Mouse (Mus musculus) megakaryocyte, embryonic 14.5 days (primary cell): ENCODE results near the gene Nolc1. TPM values are rescaled to one million over a fixed set of nuclear protein-coding genes. Genes with fewer than 3 reads are reported as not detected.

Experiments used
- H3K27me3 ChIP-seq: replicated peaks from 2 replicates; pipeline ENCODE3; 2012; ENCODE audit warnings: inconsistent platforms
- H3K36me3 ChIP-seq: replicated peaks from 2 replicates; pipeline ENCODE3; 2012; ENCODE audit warnings: low read length, inconsistent platforms, mixed read lengths
- H3K4me1 ChIP-seq: 2 replicates; pipeline ENCODE4 v1.6.1; 2012; ENCODE audit warnings: inconsistent platforms
- H3K4me3 ChIP-seq: replicated peaks from 2 replicates; pipeline ENCODE3; 2012; ENCODE audit warnings: moderate library complexity, mild to moderate bottlenecking, inconsistent platforms
- H3K9me3 ChIP-seq: 2 replicates; pipeline ENCODE4 v1.6.1; 2012; ENCODE audit warnings: inconsistent platforms
- FLI1 ChIP-seq: IDR thresholded peaks from 2 replicates; pipeline ENCODE4 v1.6.1; 2012; ENCODE audit warnings: low read length, inconsistent platforms, mixed read lengths
- GATA1 ChIP-seq: IDR thresholded peaks from 3 replicates; pipeline ENCODE4 v1.6.1; 2012; ENCODE audit warnings: mixed read lengths, low read length, inconsistent platforms, borderline replicate concordance
- polyA plus RNA-seq: library from polyadenylated mRNA; stranded (reverse); fragments of >175 nt; gene quantifications from 2 replicates; pipeline ENCODE4 v1.2.3, GENCODE M21; 2012; ENCODE audit warnings: low replicate concordance; ENCODE audit not compliant: insufficient read depth

Nolc1 gene
- polyA plus RNA-seq, 1 experiment = 44.5 TPM

DNA sequence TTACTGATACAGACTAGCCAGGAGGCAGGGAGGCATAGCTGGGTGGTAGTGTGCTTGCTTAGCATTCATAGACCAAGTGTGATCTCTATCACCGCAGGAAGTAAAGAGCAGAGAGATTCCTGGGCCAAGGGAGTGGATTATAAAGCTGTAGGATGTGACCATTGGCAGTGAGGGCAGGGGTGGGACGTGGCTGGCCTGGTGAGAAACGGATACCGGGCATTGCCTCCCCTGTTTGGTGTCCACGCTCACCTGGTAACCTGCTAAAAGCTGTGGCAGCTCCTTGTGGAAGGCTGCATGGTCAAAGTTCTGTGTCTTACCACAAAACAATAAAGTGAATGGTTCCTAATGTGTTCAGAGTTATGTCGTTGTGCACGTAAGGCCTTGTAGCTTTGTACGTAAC, 9.5 kb downstream of the Nolc1 start:
- H3K27me3 ChIP-seq = peaks cover 4% of the 10 kb centered on the region
- no peaks in the 10 kb centered on the region for H3K9me3 ChIP-seq
- peaks cover 55% of the 10 kb centered on the region for H3K36me3 ChIP-seq
- H3K4me3 ChIP-seq = no peak overlapping the region
- no peaks in the 10 kb centered on the region for H3K4me1 ChIP-seq
- TF ChIP-seq GATA1 (no peak), FLI1 (no peak)

DNA sequence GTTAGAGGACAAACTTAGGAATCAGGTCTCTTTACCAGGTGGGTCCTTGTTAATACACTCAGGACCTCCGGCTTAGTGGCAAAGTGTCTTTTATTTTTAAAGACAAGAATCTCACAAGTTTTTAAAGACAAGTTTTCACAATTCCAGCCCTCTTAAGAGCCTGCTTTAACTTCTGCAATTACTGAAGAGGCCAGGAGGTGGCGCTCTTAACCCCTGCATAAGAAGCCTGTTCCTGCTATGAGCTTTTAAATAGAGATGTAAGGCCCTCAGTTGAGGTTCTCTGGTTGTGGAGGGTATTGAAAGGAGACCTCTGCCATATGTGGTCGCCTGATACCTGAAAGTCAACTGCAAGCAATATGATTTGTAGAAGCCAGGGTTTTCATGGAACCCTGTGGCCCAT, 10.7 kb downstream of the Nolc1 start:
- H3K27me3 ChIP-seq = peaks cover 4% of the 10 kb centered on the region

DNA sequence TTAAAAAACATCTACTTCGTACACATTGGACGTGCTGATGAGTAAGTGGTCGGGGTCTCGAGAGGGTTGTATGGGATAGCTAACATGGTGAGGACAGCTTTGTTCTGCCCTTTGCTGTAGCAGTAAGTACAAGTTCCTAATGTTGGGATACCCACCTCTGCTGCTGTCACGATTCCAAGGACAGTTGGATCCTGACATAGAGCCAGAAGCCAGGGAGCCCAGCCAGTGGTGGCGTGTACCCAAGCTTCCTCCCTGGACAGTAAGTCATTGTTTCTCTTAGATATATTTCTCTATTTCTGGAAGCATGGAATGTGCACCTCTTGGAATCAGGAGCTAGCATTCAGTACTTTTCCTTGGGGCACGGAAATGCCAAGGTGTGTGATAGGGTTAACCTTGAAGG, 12.2 kb downstream of the Nolc1 start:
- Histone ChIP-seq H3K27me3 (peaks cover 14% of the 10 kb centered on the region), H3K36me3 (peaks cover 28% of the 10 kb centered on the region), H3K9me3 (no peaks in the 10 kb centered on the region), H3K4me1 (no peaks in the 10 kb centered on the region), H3K4me3 (no peak overlapping the region)
- no peak for TF ChIP-seq GATA1
- TF ChIP-seq FLI1 = no peak

More for the DNA sequence above, 10.7 kb downstream of the Nolc1 start:
- TF ChIP-seq FLI1 (no peak), GATA1 (no peak)
- H3K9me3 ChIP-seq = no peaks in the 10 kb centered on the region
- H3K36me3 ChIP-seq = peaks cover 43% of the 10 kb centered on the region
- no peaks in the 10 kb centered on the region for H3K4me1 ChIP-seq
- H3K4me3 ChIP-seq = no peak overlapping the region

DNA sequence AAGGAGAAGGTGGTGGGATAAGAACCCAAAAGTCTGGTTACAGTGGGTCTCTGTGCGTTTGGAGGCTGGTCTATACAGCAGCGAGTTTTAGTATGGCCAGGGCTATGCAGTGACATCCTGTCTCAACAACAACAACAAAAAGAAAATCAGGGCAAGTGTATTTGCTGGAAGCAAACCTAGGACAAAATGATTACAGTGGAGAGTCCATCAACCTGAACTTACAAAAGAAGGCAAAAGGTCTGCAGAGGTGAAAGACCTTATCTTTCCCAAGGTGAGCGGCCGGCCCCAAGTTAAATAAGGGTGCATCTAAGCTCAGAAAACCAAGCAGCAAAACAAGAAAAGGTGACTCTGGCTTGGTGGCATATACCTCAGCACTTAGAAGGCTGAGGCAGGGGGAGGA, 16.0 kb downstream of the Nolc1 start:
- Histone ChIP-seq H3K4me3 (no peak overlapping the region), H3K9me3 (peaks cover 6% of the 10 kb centered on the region; the same call in 1 of the 2 replicates), H3K27me3 (peaks cover 16% of the 10 kb centered on the region), H3K36me3 (no peaks in the 10 kb centered on the region), H3K4me1 (no peaks in the 10 kb centered on the region)
- TF ChIP-seq GATA1 = no peak
- TF ChIP-seq FLI1 = no peak

DNA sequence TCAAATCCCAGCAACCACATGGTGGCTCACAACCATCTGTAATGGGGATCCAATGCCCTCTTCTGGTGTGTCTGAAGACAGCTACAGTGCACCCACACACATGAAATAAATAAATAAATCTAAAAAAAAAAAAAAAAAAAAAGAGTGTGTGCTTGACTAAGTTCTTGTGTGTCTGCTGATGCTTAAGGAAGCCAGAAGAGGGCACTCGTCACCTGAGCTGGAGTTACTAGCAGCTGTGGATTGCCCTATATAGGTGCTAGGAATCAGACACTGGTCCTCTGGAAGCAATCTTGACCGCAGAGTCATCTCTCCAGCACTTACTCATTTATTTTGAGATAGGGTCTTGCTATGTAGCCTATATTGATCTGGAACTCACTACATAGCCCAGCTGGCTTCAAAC, 18.5 kb downstream of the Nolc1 start:
- H3K36me3 ChIP-seq = no peaks in the 10 kb centered on the region
- no peak overlapping the region for H3K4me3 ChIP-seq
- no peak for TF ChIP-seq GATA1
- no peak for TF ChIP-seq FLI1
- H3K9me3 ChIP-seq = peaks cover 9% of the 10 kb centered on the region; the same call in 1 of the 2 replicates
- peaks cover 16% of the 10 kb centered on the region for H3K27me3 ChIP-seq
- peaks cover 3% of the 10 kb centered on the region; the same call in 1 of the 2 replicates for H3K4me1 ChIP-seq

DNA sequence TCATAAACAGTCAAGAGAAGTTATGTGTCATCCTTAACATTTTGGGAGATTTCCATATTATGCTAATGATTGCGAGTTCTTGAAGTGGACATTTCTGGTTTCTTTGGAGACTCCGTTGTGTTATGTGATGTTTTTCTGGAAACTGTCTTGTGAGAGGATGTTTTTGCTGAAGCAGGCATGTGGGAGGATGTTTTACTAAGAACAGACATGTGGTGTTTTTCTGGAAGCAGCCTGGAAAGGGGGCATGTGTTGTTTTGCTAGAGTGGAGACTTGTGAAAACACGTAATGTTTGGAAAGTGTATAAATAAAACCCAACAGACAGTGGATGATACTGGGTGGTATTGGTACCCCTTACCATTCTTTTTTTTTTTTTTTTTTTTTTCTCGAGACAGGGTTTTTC, 19.6 kb downstream of the Nolc1 start:
- H3K9me3 ChIP-seq = peaks cover 9% of the 10 kb centered on the region; the same call in 1 of the 2 replicates
- H3K4me1 ChIP-seq = peaks cover 3% of the 10 kb centered on the region; the same call in 1 of the 2 replicates
- no peaks in the 10 kb centered on the region for H3K36me3 ChIP-seq
- no peak overlapping the region for H3K4me3 ChIP-seq
- TF ChIP-seq FLI1 (no peak), GATA1 (no peak)
- H3K27me3 ChIP-seq = peaks cover 12% of the 10 kb centered on the region

DNA sequence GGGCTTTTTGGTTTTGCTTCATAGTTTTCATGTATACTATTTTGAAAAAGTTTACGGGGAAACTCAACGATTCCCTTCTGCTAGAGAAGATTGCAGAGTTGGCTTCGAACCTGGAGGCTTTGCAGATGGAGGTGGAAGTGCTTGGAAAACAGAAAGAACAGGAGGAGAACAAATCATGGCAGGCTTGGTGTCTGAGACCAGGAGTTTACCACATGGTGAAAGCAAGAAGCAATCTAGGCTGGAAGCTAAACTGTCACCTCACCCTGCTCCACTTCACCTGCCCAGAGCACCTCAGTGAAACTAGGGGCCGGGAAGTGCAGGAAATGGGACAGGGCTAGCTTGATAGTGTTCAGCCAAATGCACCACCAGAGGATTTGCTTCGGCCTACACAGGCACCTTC, 20.7 kb downstream of the Nolc1 start:
- Histone ChIP-seq H3K4me1 (peaks cover 3% of the 10 kb centered on the region; the same call in 1 of the 2 replicates), H3K36me3 (no peaks in the 10 kb centered on the region), H3K27me3 (peaks cover 11% of the 10 kb centered on the region), H3K9me3 (peaks cover 13% of the 10 kb centered on the region), H3K4me3 (no peak overlapping the region)
- TF ChIP-seq FLI1 (no peak), GATA1 (no peak)

DNA sequence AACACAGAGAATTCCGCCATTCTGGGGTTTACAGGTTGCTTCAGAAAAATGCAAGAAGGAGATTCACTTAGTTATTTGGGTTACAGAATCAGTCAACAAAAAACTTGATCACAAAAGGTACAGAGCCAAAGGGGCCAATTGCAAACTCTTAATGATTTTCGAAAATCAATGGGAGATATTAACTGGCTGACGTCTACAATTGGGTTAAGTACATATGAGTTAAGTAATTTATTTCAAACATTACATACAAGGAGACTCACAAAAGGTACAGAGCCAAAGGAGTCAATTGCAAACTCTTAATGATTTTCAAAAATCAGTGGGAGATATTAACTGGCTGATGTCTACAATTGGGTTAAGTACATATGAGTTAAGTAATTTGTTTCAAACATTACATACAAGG, 23.9 kb downstream of the Nolc1 start:
- Histone ChIP-seq H3K4me1 (peaks cover 3% of the 10 kb centered on the region; the same call in 1 of the 2 replicates), H3K36me3 (no peaks in the 10 kb centered on the region), H3K27me3 (peaks cover 1% of the 10 kb centered on the region), H3K9me3 (peaks cover 14% of the 10 kb centered on the region), H3K4me3 (no peak overlapping the region)
- no peak for TF ChIP-seq FLI1
- no peak for TF ChIP-seq GATA1

DNA sequence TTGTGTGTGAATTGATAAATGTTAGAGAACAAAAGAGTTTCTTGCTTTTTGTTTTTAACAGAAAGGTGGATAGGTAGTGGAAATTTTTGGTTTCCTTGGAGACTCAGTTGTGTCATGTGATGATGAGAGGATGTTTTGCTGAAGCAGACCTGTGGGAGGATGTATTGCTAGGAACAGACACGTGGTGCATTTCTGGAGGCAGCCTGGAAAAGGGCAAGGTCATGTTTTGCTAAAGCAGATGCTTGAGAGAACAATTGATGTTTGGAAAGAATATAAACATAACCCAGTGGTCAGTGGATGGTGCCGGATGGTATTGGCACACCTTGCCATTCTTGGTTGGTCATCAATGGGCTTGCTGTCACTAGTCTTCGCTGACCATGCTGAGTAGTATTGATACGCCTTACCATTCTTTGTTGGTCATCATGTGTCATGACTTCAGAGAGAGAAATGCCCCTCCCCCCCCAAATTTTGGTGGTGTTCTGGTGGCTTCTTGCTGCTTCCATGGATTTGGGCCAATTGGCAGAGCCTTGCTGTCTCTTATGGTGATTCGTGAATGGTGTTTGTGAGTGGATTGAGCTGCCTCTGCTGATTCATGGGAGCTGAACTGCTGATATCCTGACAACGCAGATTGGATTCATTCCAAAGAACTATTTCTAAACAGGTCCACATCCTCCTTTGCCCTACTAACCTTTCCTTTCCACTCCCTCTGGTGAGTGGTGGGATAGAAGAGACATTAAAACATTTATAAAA, 27.9 kb downstream of the Nolc1 start:
- Histone ChIP-seq H3K36me3 (no peaks in the 10 kb centered on the region), H3K9me3 (peaks cover 10% of the 10 kb centered on the region), H3K4me1 (peaks cover 9% of the 10 kb centered on the region), H3K4me3 (no peak overlapping the region), H3K27me3 (peaks cover 3% of the 10 kb centered on the region)
- no peak for TF ChIP-seq GATA1
- no peak for TF ChIP-seq FLI1

DNA sequence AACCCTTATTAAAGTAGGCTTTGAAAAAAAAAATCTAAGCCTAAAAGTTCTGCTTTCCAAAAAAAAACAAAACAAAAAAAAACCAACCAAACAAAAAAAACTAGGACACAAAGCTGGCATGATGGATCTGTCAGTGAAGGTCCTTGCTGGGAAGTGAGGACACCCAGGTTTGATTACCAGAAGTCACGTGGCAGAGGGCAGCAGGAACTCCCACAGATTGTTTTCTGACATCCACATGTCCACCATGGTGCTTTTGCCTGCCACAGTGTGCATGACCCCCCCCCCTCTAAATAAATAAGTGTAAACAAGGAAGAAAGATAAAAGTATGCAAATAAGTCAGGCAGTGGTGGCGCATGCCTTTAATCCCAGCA, 28.5 kb downstream of the Nolc1 start:
- H3K4me1 ChIP-seq = peaks cover 9% of the 10 kb centered on the region
- TF ChIP-seq FLI1 = no peak
- no peak for TF ChIP-seq GATA1
- peaks cover 4% of the 10 kb centered on the region for H3K27me3 ChIP-seq
- no peak overlapping the region for H3K4me3 ChIP-seq
- H3K9me3 ChIP-seq = peaks cover 10% of the 10 kb centered on the region
- no peaks in the 10 kb centered on the region for H3K36me3 ChIP-seq
